Mouse (Mus musculus) liver, embryonic 15.5 days (tissue): Measurements from ENCODE around the gene Lpar5. TPM values are rescaled to one million over a fixed set of nuclear protein-coding genes. Genes with fewer than 3 reads are reported as not detected.
"Not testable (repeated sequence)": the region's sequence is repeated elsewhere in the genome, so short reads cannot be mapped to it uniquely, and the experiment has no call there.

Experiments used
- ATAC-seq: fragments of 200-750 bp; cut with Nextera tagmentation; 2 replicates; pipeline ENCODE4 v1.8.0; 2017; ENCODE audit warnings: moderate number of reproducible peaks, mild to moderate bottlenecking, moderate library complexity; ENCODE audit not compliant: insufficient read depth
- H3K27ac ChIP-seq: fragments of 300-500 bp; sonication (generic); replicated peaks from 2 replicates; pipeline ENCODE4 v1.5.1; 2015; ENCODE audit warnings: mild to moderate bottlenecking, inconsistent platforms
- H3K27me3 ChIP-seq: fragments of 300-500 bp; sonication (generic); 2 replicates; pipeline ENCODE4 v1.6.1; 2015; ENCODE audit warnings: mild to moderate bottlenecking, inconsistent platforms
- H3K36me3 ChIP-seq: fragments of 300-500 bp; sonication (generic); replicated peaks from 2 replicates; pipeline ENCODE4 v1.6.1; 2015; ENCODE audit warnings: moderate library complexity, mild to moderate bottlenecking, inconsistent platforms
- H3K4me1 ChIP-seq: fragments of 300-500 bp; sonication (generic); replicated peaks from 2 replicates; pipeline ENCODE4 v1.6.1; 2015; ENCODE audit warnings: inconsistent platforms
- H3K4me2 ChIP-seq: fragments of 300-500 bp; sonication (generic); 2 replicates; pipeline ENCODE4 v1.6.1; 2015; ENCODE audit warnings: moderate library complexity, mild to moderate bottlenecking, inconsistent platforms
- H3K4me3 ChIP-seq: fragments of 300-500 bp; sonication (generic); replicated peaks from 2 replicates; pipeline ENCODE4 v1.5.1; 2015; ENCODE audit warnings: mild to moderate bottlenecking, inconsistent platforms
- H3K9ac ChIP-seq: fragments of 300-500 bp; sonication (generic); 2 replicates; pipeline ENCODE4 v1.6.1; 2015; ENCODE audit warnings: moderate library complexity, mild to moderate bottlenecking, inconsistent platforms
- H3K9me3 ChIP-seq: fragments of 300-500 bp; sonication (generic); replicated peaks from 2 replicates; pipeline ENCODE4 v1.6.1; 2016; ENCODE audit warnings: inconsistent platforms
- WGBS: fragments of 180-500 bp; shearing (Covaris S2); methylation state at CpG from one replicate; pipeline ENCODE4 v1.1.7; 2015; ENCODE audit warnings: mixed read lengths; ENCODE audit not compliant: insufficient replicate concordance; 5-methylcytosine and 5-hydroxymethylcytosine counted together
- polyA plus RNA-seq: library from polyadenylated mRNA; unstranded; fragments of >200 nt; fragmentation: Nextera tagmentation; extraction: Ambion mirVana; gene quantifications from 2 replicates; pipeline ENCODE4 v1.2.1, GENCODE M21; 2015

Lpar5 gene
- polyA plus RNA-seq, 1 experiment from 2014 or later: 1.3 TPM

- no peak for ATAC-seq
- Histone ChIP-seq H3K27ac (no peak overlapping the region), H3K27me3 (no peaks in the 10 kb centered on the region), H3K4me1 (0 out of 2 replicates have a peak, but pooled peaks cover 7% of the 10 kb centered on the region), H3K9ac (no peak overlapping the region), H3K9me3 (no peaks in the 10 kb centered on the region), H3K36me3 (peaks cover 56% of the 10 kb centered on the region), H3K4me2 (no peak overlapping the region), H3K4me3 (no peak overlapping the region)
- 57% methylated on average over 5 of the region's 5 CpGs for WGBS
Observed at GRCm38 (mm10) chr6:125051237-125051636, 16.5 kb upstream of the Lpar5 start.

GRCm38 (mm10) chr6:125061493-125061892, 6.2 kb upstream of the Lpar5 start:
- no peak overlapping the region for H3K27ac ChIP-seq
- H3K4me2 ChIP-seq: no peak overlapping the region
- H3K4me3 ChIP-seq: no peak overlapping the region
- 0 out of 2 replicates have a peak, but pooled peaks have one; percentile 14 for ATAC-seq
- peaks cover 35% of the 10 kb centered on the region for H3K4me1 ChIP-seq
- no peaks in the 10 kb centered on the region for H3K9me3 ChIP-seq
- no peaks in the 10 kb centered on the region for H3K36me3 ChIP-seq
- no peak overlapping the region for H3K9ac ChIP-seq
- WGBS: 38% methylated on average over 6 of the region's 6 CpGs
- no peaks in the 10 kb centered on the region for H3K27me3 ChIP-seq

- Histone ChIP-seq H3K4me1 (peaks cover 42% of the 10 kb centered on the region), H3K36me3 (no peaks in the 10 kb centered on the region), H3K27me3 (no peaks in the 10 kb centered on the region), H3K9me3 (no peaks in the 10 kb centered on the region), H3K4me3 (no peak overlapping the region), H3K27ac (no peak overlapping the region), H3K4me2 (peak overlapping the region; percentile 11; the same call in 1 of the 2 replicates), H3K9ac (no peak overlapping the region)
- ATAC-seq: peak; percentile 63
- 51% methylated on average over 5 of the region's 5 CpGs for WGBS
Observed at GRCm38 (mm10) chr6:125062511-125062910, 5.2 kb upstream of the Lpar5 start.

GRCm38 (mm10) chr6:125063906-125064305, 3.8 kb upstream of the Lpar5 start:
- H3K4me1 ChIP-seq: peaks cover 43% of the 10 kb centered on the region
- ATAC-seq: no peak
- H3K27me3 ChIP-seq: no peaks in the 10 kb centered on the region
- H3K36me3 ChIP-seq: no peaks in the 10 kb centered on the region
- no peak overlapping the region for H3K9ac ChIP-seq
- no peaks in the 10 kb centered on the region for H3K9me3 ChIP-seq
- no peak overlapping the region for H3K4me2 ChIP-seq
- 62% methylated on average over 6 of the region's 6 CpGs for WGBS
- no peak overlapping the region for H3K27ac ChIP-seq
- no peak overlapping the region for H3K4me3 ChIP-seq

- ATAC-seq, H3K27me3 ChIP-seq, H3K9me3 ChIP-seq, H3K4me3 ChIP-seq, H3K27ac ChIP-seq, H3K9ac ChIP-seq, H3K36me3 ChIP-seq, H3K4me2 ChIP-seq: not testable (repeated sequence)
- H3K4me1 ChIP-seq: peaks cover 45% of the 10 kb centered on the region
- WGBS: 60% methylated on average over 1 of the region's 1 CpGs
Observed at GRCm38 (mm10) chr6:125065223-125065622, 2.5 kb upstream of the Lpar5 start.

GRCm38 (mm10) chr6:125071170-125071895, 3.6 kb downstream of the Lpar5 start:
- no peaks in the 10 kb centered on the region for H3K36me3 ChIP-seq
- peak overlapping the region; percentile 81 for H3K27ac ChIP-seq
- WGBS: 19% methylated on average over 18 of the region's 18 CpGs
- peak overlapping the region; percentile 45 for H3K4me3 ChIP-seq
- H3K9ac ChIP-seq: 0 out of 2 replicates have a peak overlapping the region, but pooled peaks have one; percentile 15
- no peaks in the 10 kb centered on the region for H3K9me3 ChIP-seq
- peaks cover 57% of the 10 kb centered on the region for H3K4me1 ChIP-seq
- peak; percentile 95 for ATAC-seq
- H3K27me3 ChIP-seq: no peaks in the 10 kb centered on the region
- peak overlapping the region; percentile 67 for H3K4me2 ChIP-seq

- no peaks in the 10 kb centered on the region for H3K27me3 ChIP-seq
- peaks cover 57% of the 10 kb centered on the region for H3K4me1 ChIP-seq
- no peak overlapping the region for H3K9ac ChIP-seq
- no peak for ATAC-seq
- H3K27ac ChIP-seq: peak overlapping the region; percentile 81
- no peaks in the 10 kb centered on the region for H3K9me3 ChIP-seq
- no peaks in the 10 kb centered on the region for H3K36me3 ChIP-seq
- H3K4me2 ChIP-seq: peak overlapping the region; percentile 67
- 6% methylated on average over 2 of the region's 2 CpGs for WGBS
- peak overlapping the region; percentile 45 for H3K4me3 ChIP-seq
Observed at GRCm38 (mm10) chr6:125071896-125072279, 4.2 kb downstream of the Lpar5 start.

- Histone ChIP-seq H3K4me2 (no peak overlapping the region), H3K4me3 (no peak overlapping the region), H3K27ac (no peak overlapping the region), H3K4me1 (peaks cover 41% of the 10 kb centered on the region), H3K36me3 (no peaks in the 10 kb centered on the region), H3K27me3 (no peaks in the 10 kb centered on the region), H3K9me3 (no peaks in the 10 kb centered on the region), H3K9ac (no peak overlapping the region)
- ATAC-seq: no peak
- WGBS: 35% methylated on average over 8 of the region's 8 CpGs
Observed at GRCm38 (mm10) chr6:125073825-125074224, 6.1 kb downstream of the Lpar5 start.

- Histone ChIP-seq H3K4me1 (peaks cover 21% of the 10 kb centered on the region), H3K9me3 (no peaks in the 10 kb centered on the region), H3K4me3 (peak overlapping the region; percentile 46), H3K4me2 (peak overlapping the region; percentile 75), H3K27me3 (no peaks in the 10 kb centered on the region), H3K27ac (no peak overlapping the region), H3K9ac (no peak overlapping the region), H3K36me3 (no peaks in the 10 kb centered on the region)
- ATAC-seq: no peak
- WGBS: 53% methylated on average over 25 of the region's 25 CpGs
Observed at GRCm38 (mm10) chr6:125081394-125081793, 13.7 kb downstream of the Lpar5 start.

GRCm38 (mm10) chr6:125081797-125082560, 14.3 kb downstream of the Lpar5 start:
- no peaks in the 10 kb centered on the region for H3K36me3 ChIP-seq
- H3K9me3 ChIP-seq: no peaks in the 10 kb centered on the region
- H3K9ac ChIP-seq: no peak overlapping the region
- peak overlapping the region; percentile 75 for H3K4me2 ChIP-seq
- peaks cover 21% of the 10 kb centered on the region for H3K4me1 ChIP-seq
- WGBS: 40% methylated on average over 45 of the region's 45 CpGs
- peak overlapping the region; percentile 46 for H3K4me3 ChIP-seq
- no peaks in the 10 kb centered on the region for H3K27me3 ChIP-seq
- no peak overlapping the region for H3K27ac ChIP-seq
- ATAC-seq: peak; percentile 78

GRCm38 (mm10) chr6:125082801-125083386, 15.2 kb downstream of the Lpar5 start:
- no peaks in the 10 kb centered on the region for H3K27me3 ChIP-seq
- no peaks in the 10 kb centered on the region for H3K9me3 ChIP-seq
- H3K9ac ChIP-seq: no peak overlapping the region
- no peak overlapping the region for H3K4me2 ChIP-seq
- H3K4me1 ChIP-seq: peaks cover 26% of the 10 kb centered on the region
- no peak for ATAC-seq
- no peak overlapping the region for H3K27ac ChIP-seq
- WGBS: 78% methylated on average over 7 of the region's 7 CpGs
- no peaks in the 10 kb centered on the region for H3K36me3 ChIP-seq
- H3K4me3 ChIP-seq: no peak overlapping the region
